Mouse (Mus musculus): ENCODE data around the gene Dagla. TPM values are rescaled to one million over a fixed set of nuclear protein-coding genes. Genes with fewer than 3 reads are reported as not detected.

Dagla gene
- 10.1 and 11.5 TPM in 2 replicates for polyA plus RNA-seq (2012; rRNA removed)

DNA sequence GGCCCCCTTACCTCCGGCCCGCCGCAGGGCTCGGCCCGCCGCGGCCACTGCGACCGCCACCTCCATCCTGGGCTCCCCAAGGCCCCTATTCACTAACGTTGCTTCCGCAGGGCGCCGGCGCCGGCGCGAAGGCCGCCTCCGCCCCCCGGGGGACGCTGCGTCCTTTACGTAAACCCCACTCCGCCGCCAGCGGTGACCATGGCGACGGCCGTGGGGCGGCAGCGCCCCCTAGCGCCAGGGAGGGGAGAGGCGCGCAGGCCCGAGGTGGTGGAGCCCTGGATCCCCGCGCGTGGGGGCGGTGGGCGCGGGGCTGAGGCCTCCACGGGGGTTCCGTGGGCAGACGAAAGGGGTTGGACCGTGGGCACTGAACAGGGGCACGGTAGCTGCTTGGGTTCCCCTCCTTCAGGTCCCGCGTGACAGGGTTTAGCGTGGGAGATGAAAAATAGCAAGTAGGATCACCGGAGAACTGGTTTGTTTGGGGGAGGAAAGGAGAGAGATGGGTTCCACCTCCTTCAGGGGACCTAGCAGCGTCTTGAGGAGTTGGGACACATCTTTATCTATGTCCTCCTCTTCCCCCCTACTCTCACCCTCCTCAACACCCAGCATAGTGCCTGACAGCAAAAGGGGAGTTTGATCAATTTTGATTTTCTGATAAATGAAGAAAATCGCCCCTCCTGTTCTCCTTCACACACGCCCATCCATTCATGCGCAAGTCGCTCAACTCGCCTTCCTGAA lies at the start of gene Dagla:
Gene Dagla, minus strand, starts transcription at position 68 of the 735 bp plus-strand sequence.
- no peak for DNase-seq (ENCODE audit: low read depth)

DNA sequence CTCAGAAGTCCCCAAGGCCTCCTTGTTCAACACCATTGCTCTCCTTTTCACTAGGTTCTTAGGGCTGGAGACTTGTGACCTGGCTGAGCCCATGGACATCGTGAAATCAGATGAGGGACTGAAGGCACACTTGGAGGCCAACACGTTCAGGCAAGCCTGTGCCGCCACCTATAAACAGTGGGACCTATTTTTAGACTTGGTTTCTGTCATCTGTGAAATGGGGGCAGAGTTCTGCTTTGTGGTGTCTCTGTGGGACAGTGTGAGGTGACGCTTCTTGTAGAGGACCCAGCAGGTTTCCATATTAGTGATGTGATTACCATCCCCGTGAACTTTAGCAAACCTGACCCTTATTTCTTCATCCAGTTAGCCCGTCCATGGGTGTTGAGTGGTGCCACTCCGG lies 47.5 kb upstream of the Dagla start:
- DNase-seq (ENCODE audit: low read depth), result no peak

DNA sequence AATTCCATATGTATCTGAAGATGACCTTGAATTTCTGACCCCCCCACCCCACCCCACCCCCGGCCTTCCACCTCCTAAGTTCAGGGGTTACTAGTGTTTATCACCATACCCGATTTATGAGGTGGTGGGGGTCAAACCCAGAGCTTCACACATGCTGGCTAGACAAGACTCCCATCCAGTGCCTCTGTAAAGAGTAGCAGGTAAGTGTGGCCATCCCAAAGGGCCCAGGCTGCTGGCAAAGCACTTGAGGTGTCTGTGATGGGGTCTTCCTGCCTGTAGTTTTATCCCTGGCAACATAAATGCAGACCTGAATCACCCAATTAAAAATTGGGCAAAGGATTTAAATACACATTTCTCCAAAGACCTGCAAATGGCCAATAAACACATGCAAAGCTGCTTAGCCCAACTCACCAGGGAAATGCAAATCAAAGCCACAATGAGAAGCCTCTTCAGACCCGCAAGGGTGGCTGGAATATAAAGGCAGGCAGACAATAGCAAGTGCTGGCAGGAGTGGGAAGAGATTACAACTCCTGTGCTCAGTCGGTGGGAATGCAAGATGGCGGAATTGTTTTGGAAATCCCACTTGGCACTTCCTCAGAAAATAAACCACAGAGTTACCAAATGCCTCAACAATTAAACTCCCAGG lies 43.1 kb upstream of the Dagla start:
- DNase-seq (ENCODE audit: low read depth), result no peak

DNA sequence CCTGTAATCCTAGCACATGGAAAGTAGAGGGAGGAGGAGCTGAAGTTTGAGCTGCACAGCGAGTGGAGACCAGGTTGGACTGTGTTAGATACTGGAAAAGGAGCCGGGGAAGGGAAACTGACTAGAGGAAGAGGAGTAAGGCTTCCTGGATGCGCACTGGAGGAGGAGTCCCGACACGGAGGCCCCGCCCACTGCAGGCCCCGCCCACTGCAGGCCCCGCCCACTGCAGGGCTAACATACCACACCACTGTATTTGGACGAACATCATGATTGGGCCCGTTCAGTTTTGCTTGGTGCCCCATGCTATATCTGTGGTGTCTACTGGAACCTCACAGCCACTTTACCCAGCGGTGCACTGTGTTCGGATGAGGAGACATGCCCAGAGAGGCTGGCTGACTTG lies 41.0 kb upstream of the Dagla start:
- no peak for DNase-seq (ENCODE audit: low read depth)

DNA sequence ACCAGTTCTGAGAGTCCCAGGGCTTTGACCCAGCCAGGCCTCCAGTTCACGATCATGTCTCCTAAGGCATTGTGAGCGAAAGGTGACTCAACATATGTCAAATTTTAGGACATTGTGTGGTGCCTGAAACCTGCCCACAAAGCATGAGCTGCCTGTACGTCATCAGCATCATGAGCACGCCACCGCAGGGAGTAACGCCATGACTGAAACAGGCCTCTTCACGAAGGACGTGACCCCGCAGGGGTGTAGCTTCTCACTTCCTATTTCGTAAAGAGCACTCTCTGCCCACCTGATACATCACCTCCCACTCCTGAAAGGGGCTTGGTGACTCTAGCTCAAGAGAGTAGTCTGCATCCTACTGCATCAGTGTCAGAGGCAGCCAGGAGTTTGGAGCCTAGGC lies 39.2 kb upstream of the Dagla start:
- DNase-seq (ENCODE audit: low read depth), result no peak

DNA sequence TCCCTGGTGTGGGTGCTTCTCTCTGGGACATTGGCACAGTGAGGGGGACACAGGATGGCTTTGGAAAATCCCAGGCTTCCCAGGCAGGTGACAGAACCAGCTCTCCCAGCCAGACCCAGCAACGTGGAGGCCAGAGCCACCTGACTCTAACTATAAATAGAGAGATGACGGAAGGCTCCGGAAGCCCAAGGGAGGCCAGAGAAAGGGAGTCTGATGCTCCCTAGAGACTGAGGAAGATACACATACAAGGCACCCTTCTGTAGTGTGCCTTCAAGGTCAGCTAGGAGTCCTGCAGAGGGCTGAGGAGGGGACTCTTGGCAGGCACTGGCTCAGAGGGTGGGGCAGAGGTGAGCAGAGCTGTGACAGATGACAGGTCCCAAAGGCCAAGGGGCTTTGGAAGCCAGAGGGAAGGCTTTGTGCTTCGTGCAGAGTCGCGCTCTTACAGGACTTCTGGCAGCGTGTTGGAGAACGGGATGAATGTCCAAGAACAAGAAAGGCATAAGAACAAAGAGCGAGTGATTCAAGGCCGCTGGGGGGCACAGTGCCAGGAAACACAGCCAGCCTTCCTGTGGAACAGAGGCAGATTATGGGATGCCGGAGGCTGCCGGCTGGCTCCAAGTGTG lies 37.3 kb upstream of the Dagla start:
- no peak for DNase-seq (ENCODE audit: low read depth)

DNA sequence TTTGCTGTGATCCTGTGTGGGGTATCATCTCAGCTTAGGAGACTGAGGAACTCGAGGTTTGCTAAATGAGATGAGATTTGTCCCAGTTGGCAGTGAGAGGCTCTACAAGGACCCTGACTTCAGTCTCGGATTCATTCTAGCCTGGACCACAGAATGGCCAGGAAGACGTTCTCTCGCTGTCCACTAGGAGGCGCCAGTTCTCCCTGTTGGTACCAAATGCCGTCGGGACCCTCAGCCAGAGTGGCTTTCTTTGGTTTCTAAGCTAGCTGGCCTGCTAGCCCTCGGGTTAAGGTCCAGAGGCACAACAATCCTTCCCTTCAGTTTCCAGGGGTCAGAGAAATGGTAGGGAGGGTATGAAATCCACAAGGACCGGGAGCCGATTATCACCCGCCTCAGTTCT lies 36.5 kb upstream of the Dagla start:
- DNase-seq (ENCODE audit: low read depth), result no peak

DNA sequence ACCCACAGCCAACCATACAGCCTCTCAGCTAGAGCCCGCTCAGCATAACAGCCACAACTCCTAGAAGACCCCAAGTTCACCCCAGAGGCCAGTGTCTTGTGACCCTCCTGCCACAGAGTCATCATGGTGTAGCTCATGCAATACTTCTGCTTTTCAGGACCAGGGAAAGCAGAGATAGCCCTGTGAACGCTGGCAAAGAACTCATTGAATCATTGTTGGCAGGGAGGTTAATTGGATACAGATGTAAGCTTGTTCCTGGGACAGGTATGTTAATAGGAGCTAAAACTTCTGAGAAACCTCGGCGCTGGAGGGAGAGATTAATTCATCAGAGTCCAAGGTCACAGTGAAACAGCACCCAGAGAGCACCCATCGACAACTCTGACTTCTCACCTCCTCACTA lies 36.0 kb upstream of the Dagla start:
- DNase-seq (ENCODE audit: low read depth), result no peak

DNA sequence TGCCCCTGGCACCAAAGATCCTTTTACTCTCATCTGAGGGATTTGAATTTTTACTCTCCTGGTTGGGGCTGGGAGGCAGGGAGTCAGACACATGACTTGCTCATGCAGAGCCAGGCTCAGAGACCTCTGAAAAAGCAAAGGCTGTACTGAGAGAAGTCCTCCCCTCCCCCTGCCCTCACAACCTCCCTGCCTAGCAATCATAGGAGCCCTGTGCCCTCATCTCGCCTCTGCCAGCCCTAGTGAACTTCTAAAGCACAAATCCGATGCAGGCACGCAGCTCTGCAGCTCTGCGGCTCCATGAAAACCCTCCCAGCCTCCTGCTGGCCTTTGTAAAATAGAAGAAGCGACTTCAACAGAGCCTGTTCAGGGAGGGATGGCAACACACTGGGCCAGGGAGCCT lies 34.6 kb upstream of the Dagla start:
- no peak for DNase-seq (ENCODE audit: low read depth)

DNA sequence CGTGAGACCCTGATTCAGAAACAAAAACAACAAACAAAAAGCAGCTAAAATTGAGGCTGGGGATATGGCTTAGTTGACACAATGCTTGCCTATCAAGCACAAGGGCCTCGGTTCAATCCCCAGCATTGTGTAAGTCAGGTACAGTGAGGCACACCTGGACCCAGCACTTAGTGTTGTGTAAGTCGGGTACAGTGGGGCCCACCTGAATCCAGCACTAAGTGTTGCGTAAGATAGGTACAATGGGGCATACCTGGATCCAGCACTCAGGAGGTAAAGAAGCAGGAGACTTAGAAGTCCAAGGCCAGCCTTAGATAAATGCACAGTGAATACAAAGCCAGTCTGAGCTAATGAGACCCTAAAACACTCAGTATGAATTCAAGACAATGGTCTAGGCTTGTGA lies 34.0 kb upstream of the Dagla start:
- DNase-seq (ENCODE audit: low read depth), result no peak

DNA sequence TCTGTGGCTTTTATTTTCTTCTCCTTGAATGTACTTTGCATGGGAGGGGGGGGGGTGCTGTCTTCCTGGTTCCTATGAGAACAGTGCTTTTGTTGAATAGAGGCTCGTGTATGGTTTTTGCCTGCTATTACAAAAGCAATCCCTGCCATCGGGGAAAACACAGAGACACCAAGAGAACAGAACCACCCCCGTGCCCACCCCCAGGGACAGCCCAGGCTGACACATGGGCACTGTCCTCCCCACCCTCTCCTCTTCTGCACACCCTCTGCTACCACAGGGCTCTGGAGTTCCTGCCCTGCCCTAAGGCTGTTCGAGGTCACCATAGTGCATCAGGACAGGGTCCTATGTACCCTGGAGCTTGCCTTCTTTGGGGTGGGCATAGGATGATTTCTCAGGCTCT lies 29.8 kb upstream of the Dagla start:
- no peak for DNase-seq (ENCODE audit: low read depth)

DNA sequence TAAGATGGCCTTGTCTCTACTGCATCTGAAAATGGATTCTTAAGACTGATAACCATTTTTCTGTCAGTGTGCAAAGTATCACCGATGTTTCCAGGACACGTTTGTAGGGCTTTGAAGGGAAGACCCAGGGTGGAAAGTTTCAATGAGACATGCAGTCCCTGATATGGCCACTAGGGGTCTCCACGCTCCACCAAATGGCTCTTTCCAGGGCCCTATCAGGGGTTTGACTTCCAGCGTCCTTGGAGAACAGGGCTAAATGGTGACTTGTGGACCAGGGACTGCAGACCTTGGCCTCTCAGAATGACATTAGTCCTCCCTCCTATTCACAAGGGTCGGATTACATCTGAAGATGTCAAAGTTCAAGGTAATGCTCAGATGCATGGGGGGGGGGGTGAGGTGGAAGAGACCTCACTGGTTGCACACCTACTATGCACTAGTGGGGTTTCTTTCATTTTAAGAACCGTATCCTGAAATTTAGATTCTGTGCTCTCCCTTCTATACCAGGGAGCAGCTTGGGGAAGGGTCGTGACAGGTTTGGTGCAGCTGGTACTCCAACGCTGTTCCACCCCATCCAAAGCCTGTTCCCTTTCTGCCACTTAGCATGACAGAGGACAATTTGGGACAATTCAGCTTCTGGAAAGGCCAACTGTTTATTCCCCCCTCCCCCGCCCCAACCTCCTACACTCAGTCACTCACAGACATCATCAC lies 29.0 kb upstream of the Dagla start:
- DNase-seq (ENCODE audit: low read depth), result no peak

DNA sequence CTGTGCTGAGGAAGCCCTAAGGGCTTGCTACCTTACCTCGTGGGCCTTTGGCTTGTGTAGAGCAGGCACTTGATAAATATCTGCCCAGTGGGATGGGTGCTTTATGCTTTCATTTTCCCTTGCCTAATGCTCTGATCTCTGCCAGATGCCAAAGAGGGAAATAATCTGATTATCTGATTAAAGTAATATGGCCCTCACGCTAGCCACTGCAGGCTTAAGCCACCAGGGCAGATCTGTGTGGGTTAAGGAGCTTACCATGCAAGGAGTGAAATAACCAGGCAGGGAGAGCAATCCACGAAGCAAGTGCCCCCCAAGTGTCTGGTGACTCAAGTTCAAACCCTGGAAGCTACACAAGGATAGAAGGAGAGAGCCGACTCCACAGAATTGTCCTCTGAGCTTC lies 27.0 kb upstream of the Dagla start:
- DNase-seq (ENCODE audit: low read depth), result no peak

DNA sequence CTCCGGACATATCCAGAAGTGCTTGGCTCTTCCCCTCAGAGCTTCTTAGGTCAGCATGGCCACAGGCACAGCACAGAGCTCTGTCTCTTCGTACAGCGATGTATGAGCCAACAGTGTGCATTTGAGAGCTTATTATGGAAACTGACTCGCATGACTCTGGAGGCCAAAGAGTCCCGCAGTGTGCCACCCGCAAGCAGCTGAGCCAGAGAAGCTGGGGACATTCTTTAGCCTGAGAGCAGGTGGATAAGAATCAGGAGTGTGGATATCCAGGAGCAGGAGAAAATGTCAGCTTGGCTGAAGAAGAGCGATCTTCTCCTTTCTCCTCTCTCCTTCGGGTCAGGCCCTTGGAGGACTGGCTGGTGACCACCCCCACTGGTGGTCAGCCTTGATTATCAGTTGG lies 24.4 kb upstream of the Dagla start:
- no peak for DNase-seq (ENCODE audit: low read depth)

DNA sequence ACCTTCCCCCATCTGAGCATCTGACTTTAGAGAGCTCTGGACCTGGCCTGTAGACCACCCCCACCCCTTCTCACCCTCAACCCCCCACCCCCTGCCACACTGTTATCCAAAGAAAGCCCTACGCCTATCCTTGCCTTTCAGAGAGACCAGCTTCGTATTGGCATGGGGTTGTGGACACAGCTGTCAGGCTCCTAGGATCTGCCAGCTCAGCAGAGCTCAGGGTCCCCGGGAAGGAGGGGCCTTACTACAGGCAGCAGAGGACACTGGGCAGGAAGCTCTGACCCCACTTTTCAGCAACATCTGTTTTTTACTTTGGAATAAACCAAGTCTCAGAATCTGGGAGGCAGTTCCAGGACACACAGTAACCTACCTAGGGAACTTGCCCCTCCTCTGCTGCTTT lies 21.9 kb upstream of the Dagla start:
- no peak for DNase-seq (ENCODE audit: low read depth)

DNA sequence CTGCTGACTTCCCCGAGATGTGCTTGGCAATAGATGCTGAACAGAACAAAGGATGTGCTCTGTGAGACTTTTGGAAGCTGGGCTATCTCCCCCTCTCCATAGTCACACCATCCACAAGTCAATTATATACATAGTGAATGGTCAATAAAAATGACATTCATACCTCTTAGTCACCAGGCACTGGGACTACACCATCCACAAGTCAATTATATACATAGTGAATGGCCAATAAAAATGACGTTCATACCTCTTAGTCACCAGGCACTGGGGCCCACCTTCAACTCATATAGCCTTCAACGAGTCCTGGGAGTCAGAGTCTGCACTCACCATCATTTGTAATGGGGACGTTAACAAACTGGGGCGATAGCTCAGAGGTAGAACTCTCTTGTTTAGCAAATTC lies 19.2 kb upstream of the Dagla start:
- DNase-seq (ENCODE audit: low read depth), result no peak

DNA sequence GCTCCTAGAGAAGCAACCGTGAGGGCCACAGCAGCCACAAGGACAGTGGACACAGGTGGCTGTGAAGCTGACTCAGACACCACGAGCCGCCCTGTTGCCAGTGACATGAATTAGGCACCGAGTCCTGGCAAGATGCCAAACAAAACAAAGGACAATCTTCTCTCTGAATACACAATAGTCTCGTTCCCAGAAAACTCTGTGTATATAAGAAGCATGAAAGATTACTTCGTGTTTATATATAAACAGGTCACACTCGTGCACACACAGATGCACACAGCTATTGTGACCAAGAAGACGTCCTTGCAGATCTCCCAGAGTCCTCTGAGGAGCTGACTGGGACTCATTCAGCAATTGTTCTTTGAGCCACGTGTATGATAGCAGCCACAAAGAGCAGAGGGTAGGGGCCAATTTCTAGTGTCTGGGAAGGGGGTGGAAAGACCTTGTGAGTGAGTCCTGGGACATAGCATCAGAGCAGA lies 18.7 kb upstream of the Dagla start:
- DNase-seq (ENCODE audit: low read depth), result no peak

DNA sequence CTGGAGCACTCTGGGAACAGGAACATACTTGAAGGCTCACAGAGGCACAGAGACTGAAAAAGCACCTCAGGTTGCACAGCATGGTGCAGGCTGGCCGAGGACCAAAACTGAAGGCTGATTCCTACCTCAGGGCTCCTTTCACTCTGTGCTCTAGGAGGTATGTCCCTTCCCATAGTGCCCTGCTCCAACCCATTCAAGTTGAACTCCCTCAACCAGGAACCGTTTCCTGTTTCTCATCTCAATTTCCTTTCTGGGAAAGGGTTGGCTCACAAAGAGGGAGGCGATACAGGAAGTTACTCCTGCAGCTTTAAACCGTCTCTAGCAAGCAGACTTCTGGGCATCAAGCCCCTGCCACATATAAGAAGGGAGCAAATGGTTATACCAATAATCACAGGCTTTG lies 13.1 kb upstream of the Dagla start:
- DNase-seq (ENCODE audit: low read depth), result no peak

DNA sequence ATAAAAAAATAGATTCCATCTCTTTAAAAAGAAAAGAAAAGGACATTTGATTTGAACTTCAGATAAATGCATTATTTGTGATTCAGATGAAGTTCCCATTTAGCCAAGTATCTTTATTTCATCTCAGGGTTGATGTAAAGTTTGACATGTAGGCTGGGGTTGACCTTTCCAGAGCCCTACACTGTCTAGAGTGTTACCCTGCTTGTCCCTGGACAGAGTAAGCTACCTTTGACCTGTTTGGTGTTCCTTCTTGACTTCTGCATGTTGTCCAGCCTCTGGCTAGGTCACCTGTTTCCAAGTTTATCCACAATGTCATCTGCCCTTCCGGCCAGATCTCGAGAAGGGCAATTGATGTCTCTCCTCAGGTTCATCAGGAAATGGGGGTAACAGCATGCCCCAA lies 12.7 kb upstream of the Dagla start:
- DNase-seq (ENCODE audit: low read depth), result no peak

DNA sequence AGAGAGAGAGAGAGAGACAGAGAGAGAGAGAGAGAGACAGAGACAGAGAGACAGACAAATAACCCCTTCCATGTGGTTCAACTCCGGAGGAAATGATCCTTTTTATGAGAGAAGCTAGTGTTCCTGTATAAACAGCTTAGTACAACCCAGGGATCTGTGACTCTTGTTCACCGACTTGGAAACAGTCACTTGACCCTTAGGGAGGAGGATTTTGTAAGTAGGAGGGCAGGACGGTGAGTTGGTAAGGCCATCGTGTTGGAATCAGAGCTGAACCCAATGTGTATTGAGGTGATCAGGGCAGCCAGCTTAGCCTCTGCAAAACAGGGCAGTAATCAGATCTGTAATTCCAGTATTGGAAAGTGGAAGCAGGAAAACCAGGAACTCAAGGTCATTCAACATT lies 12.3 kb upstream of the Dagla start:
- DNase-seq (ENCODE audit: low read depth), result peak; percentile 64

DNA sequence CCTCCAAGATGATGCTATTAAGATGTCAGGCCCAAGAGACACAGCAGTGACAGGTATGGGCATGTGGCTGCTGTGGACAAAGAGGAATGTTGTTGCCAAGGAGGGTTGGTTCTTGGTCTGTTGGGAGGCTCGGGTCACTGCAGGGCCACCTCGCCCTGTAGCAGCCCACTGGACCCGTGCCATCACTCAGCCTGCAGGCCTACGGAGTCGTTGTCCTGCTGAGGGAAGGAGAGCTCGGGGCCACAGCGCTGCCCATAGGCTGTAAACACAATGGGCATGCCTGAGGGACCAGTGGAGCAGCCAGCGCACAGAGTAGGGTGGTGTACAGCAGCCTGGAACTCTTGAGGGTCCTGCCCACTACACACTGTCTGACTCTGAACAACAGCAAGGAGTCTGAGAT lies 7.4 kb upstream of the Dagla start:
- DNase-seq (ENCODE audit: low read depth), result no peak

DNA sequence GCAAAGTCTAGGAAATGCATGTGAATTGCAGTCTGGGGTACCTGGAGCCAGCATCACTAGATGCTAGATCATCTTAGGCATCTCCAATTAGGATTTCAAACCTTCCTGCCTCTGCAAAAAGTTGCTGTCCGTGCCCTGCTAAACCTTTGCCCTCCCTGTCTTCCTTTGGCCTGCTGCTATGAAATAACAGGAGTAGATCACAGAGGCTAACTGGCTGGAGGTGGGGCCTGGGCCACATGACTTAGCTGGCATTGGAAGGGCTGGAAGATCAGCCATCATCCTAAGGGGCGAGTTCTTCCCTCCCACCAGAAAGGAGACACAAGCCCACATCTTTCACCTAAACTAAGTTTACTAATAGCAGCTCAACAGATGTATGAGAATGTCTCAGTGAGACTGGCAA lies 4.3 kb upstream of the Dagla start:
- DNase-seq (ENCODE audit: low read depth), result no peak

DNA sequence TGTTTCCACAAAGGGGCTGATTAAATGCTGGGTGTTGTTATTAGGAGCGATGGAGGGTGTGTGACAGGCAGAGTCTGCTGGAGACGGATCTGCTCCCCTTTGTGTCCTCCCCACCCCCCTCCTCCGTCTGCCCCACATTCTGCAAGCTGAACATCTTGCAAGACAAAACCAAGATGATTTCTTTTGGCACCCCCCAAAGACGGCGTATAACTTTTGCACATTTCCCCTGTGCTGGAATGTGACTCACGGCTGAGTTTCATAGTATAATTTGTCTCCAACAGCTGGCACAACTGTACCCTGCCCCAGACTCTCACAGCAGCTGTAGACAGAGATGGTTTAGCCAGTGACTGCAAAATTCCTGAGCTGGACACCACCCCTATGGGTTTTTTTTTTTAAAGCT lies 3.3 kb upstream of the Dagla start:
- DNase-seq (ENCODE audit: low read depth), result no peak

Data from gonadal fat pad, adult 2 months (tissue).